Mouse (Mus musculus) heart, embryonic 15.5 days (tissue): ENCODE measurements at regions not wholly inside any gene's neighbourhood (a gene's known extent, or its start where the extent isn't known, plus 50 kb on each side); places are given as distances from the start of the nearest gene placed in this dataset.

Experiments used
- ATAC-seq: fragments of 200-750 bp; cut with Nextera tagmentation; replicated peaks from 2 replicates; pipeline ENCODE4 v1.8.0; 2017; ENCODE audit warnings: low read depth, moderate TSS enrichment; ENCODE audit not compliant: insufficient number of reproducible peaks, insufficient read depth, low FRiP score
- H3K27ac ChIP-seq: fragments of 300-500 bp; sonication (generic); 2 replicates; pipeline ENCODE4 v1.5.1; 2015; ENCODE audit warnings: mild to moderate bottlenecking, inconsistent platforms
- H3K27me3 ChIP-seq: fragments of 300-500 bp; sonication (generic); 2 replicates; pipeline ENCODE4 v1.6.1; 2015; ENCODE audit warnings: inconsistent platforms
- H3K36me3 ChIP-seq: fragments of 300-500 bp; sonication (generic); 2 replicates; pipeline ENCODE4 v1.6.1; 2015; ENCODE audit warnings: mild to moderate bottlenecking, inconsistent platforms
- H3K4me1 ChIP-seq: fragments of 300-500 bp; sonication (generic); replicated peaks from 2 replicates; pipeline ENCODE4 v1.6.1; 2015; ENCODE audit warnings: inconsistent platforms
- H3K4me2 ChIP-seq: fragments of 300-500 bp; sonication (generic); 2 replicates; pipeline ENCODE4 v1.6.1; 2015; ENCODE audit warnings: inconsistent platforms, mild to moderate bottlenecking, moderate library complexity
- H3K4me3 ChIP-seq: fragments of 300-500 bp; sonication (generic); 2 replicates; pipeline ENCODE4 v1.5.1; 2015; ENCODE audit warnings: mild to moderate bottlenecking, inconsistent platforms
- H3K9ac ChIP-seq: fragments of 300-500 bp; sonication (generic); 2 replicates; pipeline ENCODE4 v1.6.1; 2015; ENCODE audit warnings: mild to moderate bottlenecking, inconsistent platforms
- H3K9me3 ChIP-seq: fragments of 300-500 bp; sonication (generic); replicated peaks from 2 replicates; pipeline ENCODE4 v1.6.1; 2016; ENCODE audit warnings: inconsistent platforms
- WGBS: fragments of 180-500 bp; shearing (Covaris S2); methylation state at CpG from one replicate; pipeline ENCODE4 v1.1.7; 2015; ENCODE audit warnings: mixed read lengths; 5-methylcytosine and 5-hydroxymethylcytosine counted together

- no peak overlapping the region for H3K9ac ChIP-seq
- no peak overlapping the region for H3K4me3 ChIP-seq
- no peak for ATAC-seq
- H3K4me2 ChIP-seq = no peak overlapping the region
- 59% methylated on average over 3 of the region's 3 CpGs for WGBS
- no peaks in the 10 kb centered on the region for H3K9me3 ChIP-seq
- H3K27ac ChIP-seq = no peak overlapping the region
- H3K36me3 ChIP-seq = no peaks in the 10 kb centered on the region
- no peaks in the 10 kb centered on the region for H3K27me3 ChIP-seq
- no peaks in the 10 kb centered on the region for H3K4me1 ChIP-seq
Measured at GRCm38 (mm10) chr12:70742836-70743235, 82.5 kb upstream of the Frmd6 start.

- no peak overlapping the region for H3K4me2 ChIP-seq
- no peak for ATAC-seq
- H3K36me3 ChIP-seq = no peaks in the 10 kb centered on the region
- WGBS = 59% methylated on average over 2 of the region's 2 CpGs
- H3K4me3 ChIP-seq = no peak overlapping the region
- no peaks in the 10 kb centered on the region for H3K9me3 ChIP-seq
- H3K4me1 ChIP-seq = no peaks in the 10 kb centered on the region
- no peak overlapping the region for H3K27ac ChIP-seq
- H3K9ac ChIP-seq = no peak overlapping the region
- no peaks in the 10 kb centered on the region for H3K27me3 ChIP-seq
Measured at GRCm38 (mm10) chr12:70745681-70746080, 79.6 kb upstream of the Frmd6 start.

- Histone ChIP-seq H3K4me3 (no peak overlapping the region), H3K27me3 (no peaks in the 10 kb centered on the region), H3K9ac (no peak overlapping the region), H3K4me2 (no peak overlapping the region), H3K4me1 (peaks cover 7% of the 10 kb centered on the region; the same call in 1 of the 2 replicates), H3K36me3 (no peaks in the 10 kb centered on the region), H3K9me3 (no peaks in the 10 kb centered on the region), H3K27ac (no peak overlapping the region)
- no peak for ATAC-seq
- 79% methylated on average over 2 of the region's 2 CpGs for WGBS
Measured at GRCm38 (mm10) chr12:70749651-70750050, 75.7 kb upstream of the Frmd6 start.

- H3K4me1 ChIP-seq = peaks cover 7% of the 10 kb centered on the region; the same call in 1 of the 2 replicates
- ATAC-seq = no peak
- H3K4me3 ChIP-seq = no peak overlapping the region
- no peaks in the 10 kb centered on the region for H3K27me3 ChIP-seq
- no peaks in the 10 kb centered on the region for H3K9me3 ChIP-seq
- no peak overlapping the region for H3K9ac ChIP-seq
- 74% methylated on average over 7 of the region's 7 CpGs for WGBS
- no peak overlapping the region for H3K27ac ChIP-seq
- H3K36me3 ChIP-seq = no peaks in the 10 kb centered on the region
- no peak overlapping the region for H3K4me2 ChIP-seq
Measured at GRCm38 (mm10) chr12:70750651-70751578, 74.4 kb upstream of the Frmd6 start.

GRCm38 (mm10) chr12:70752266-70752910 lies 72.9 kb upstream of the Frmd6 start:
- peaks cover 7% of the 10 kb centered on the region; the same call in 1 of the 2 replicates for H3K4me1 ChIP-seq
- H3K27me3 ChIP-seq = no peaks in the 10 kb centered on the region
- H3K27ac ChIP-seq = peak overlapping the region; percentile 11; the same call in 1 of the 2 replicates
- no peaks in the 10 kb centered on the region for H3K9me3 ChIP-seq
- no peak overlapping the region for H3K4me3 ChIP-seq
- no peak overlapping the region for H3K4me2 ChIP-seq
- no peaks in the 10 kb centered on the region for H3K36me3 ChIP-seq
- WGBS = 40% methylated on average over 11 of the region's 11 CpGs
- ATAC-seq = no peak
- H3K9ac ChIP-seq = no peak overlapping the region

GRCm38 (mm10) chr12:70752911-70753290 lies 72.4 kb upstream of the Frmd6 start:
- Histone ChIP-seq H3K27ac (peak overlapping the region; percentile 11; the same call in 1 of the 2 replicates), H3K36me3 (no peaks in the 10 kb centered on the region), H3K4me1 (peaks cover 7% of the 10 kb centered on the region; the same call in 1 of the 2 replicates), H3K9me3 (no peaks in the 10 kb centered on the region), H3K4me2 (no peak overlapping the region), H3K9ac (no peak overlapping the region), H3K4me3 (no peak overlapping the region), H3K27me3 (no peaks in the 10 kb centered on the region)
- 44% methylated on average over 4 of the region's 4 CpGs for WGBS
- no peak; the same call in 1 of the 2 replicates for ATAC-seq

- no peak overlapping the region for H3K4me2 ChIP-seq
- H3K27me3 ChIP-seq = no peaks in the 10 kb centered on the region
- H3K36me3 ChIP-seq = no peaks in the 10 kb centered on the region
- ATAC-seq = no peak
- H3K4me3 ChIP-seq = no peak overlapping the region
- H3K9me3 ChIP-seq = no peaks in the 10 kb centered on the region
- H3K9ac ChIP-seq = no peak overlapping the region
- peaks cover 7% of the 10 kb centered on the region; the same call in 1 of the 2 replicates for H3K4me1 ChIP-seq
- no peak overlapping the region for H3K27ac ChIP-seq
- WGBS = 93% methylated on average over 3 of the region's 3 CpGs
Measured at GRCm38 (mm10) chr12:70753458-70753857, 71.9 kb upstream of the Frmd6 start.

- no peak overlapping the region for H3K4me2 ChIP-seq
- no peaks in the 10 kb centered on the region for H3K4me1 ChIP-seq
- no peaks in the 10 kb centered on the region for H3K9me3 ChIP-seq
- no peaks in the 10 kb centered on the region for H3K27me3 ChIP-seq
- H3K27ac ChIP-seq = no peak overlapping the region
- WGBS = 93% methylated on average over 6 of the region's 6 CpGs
- no peaks in the 10 kb centered on the region for H3K36me3 ChIP-seq
- ATAC-seq = no peak
- no peak overlapping the region for H3K4me3 ChIP-seq
- no peak overlapping the region for H3K9ac ChIP-seq
Measured at GRCm38 (mm10) chr12:70758080-70758479, 67.2 kb upstream of the Frmd6 start.

- Histone ChIP-seq H3K27ac (no peak overlapping the region), H3K4me1 (no peaks in the 10 kb centered on the region), H3K27me3 (no peaks in the 10 kb centered on the region), H3K9me3 (no peaks in the 10 kb centered on the region), H3K4me3 (no peak overlapping the region), H3K9ac (no peak overlapping the region), H3K4me2 (no peak overlapping the region), H3K36me3 (no peaks in the 10 kb centered on the region)
- 82% methylated on average over 12 of the region's 12 CpGs for WGBS
- ATAC-seq = no peak
Measured at GRCm38 (mm10) chr12:70763542-70763941, 61.8 kb upstream of the Frmd6 start.

GRCm38 (mm10) chr12:70766319-70766718 lies 59.0 kb upstream of the Frmd6 start:
- WGBS = 67% methylated on average over 4 of the region's 4 CpGs
- no peaks in the 10 kb centered on the region for H3K4me1 ChIP-seq

GRCm38 (mm10) chr12:70767959-70768358 lies 57.4 kb upstream of the Frmd6 start:
- Histone ChIP-seq H3K27ac (no peak overlapping the region), H3K4me1 (no peaks in the 10 kb centered on the region), H3K4me3 (no peak overlapping the region), H3K4me2 (no peak overlapping the region), H3K36me3 (no peaks in the 10 kb centered on the region), H3K27me3 (no peaks in the 10 kb centered on the region), H3K9me3 (no peaks in the 10 kb centered on the region), H3K9ac (no peak overlapping the region)
- ATAC-seq = no peak
- 42% methylated on average over 4 of the region's 4 CpGs for WGBS

More at GRCm38 (mm10) chr12:70766319-70766718, 59.0 kb upstream of the Frmd6 start:
- ATAC-seq = no peak
- Histone ChIP-seq H3K9me3 (no peaks in the 10 kb centered on the region), H3K27me3 (no peaks in the 10 kb centered on the region), H3K4me2 (no peak overlapping the region), H3K4me3 (no peak overlapping the region), H3K9ac (no peak overlapping the region), H3K27ac (no peak overlapping the region), H3K36me3 (no peaks in the 10 kb centered on the region)
